Mouse (Mus musculus) brain, embryonic 18.5 days (tissue): Measurements from ENCODE around the gene Wdr93.
A peak's percentile ranks its signal among the peaks of the same experiment; 100 is the strongest.

Source experiments
- DNase-seq: peaks from one replicate; pipeline ENCODE4 v3.0.0-alpha.2; 2012; ENCODE audit warnings: low read depth, low spot score

Gene Wdr93

DNA sequence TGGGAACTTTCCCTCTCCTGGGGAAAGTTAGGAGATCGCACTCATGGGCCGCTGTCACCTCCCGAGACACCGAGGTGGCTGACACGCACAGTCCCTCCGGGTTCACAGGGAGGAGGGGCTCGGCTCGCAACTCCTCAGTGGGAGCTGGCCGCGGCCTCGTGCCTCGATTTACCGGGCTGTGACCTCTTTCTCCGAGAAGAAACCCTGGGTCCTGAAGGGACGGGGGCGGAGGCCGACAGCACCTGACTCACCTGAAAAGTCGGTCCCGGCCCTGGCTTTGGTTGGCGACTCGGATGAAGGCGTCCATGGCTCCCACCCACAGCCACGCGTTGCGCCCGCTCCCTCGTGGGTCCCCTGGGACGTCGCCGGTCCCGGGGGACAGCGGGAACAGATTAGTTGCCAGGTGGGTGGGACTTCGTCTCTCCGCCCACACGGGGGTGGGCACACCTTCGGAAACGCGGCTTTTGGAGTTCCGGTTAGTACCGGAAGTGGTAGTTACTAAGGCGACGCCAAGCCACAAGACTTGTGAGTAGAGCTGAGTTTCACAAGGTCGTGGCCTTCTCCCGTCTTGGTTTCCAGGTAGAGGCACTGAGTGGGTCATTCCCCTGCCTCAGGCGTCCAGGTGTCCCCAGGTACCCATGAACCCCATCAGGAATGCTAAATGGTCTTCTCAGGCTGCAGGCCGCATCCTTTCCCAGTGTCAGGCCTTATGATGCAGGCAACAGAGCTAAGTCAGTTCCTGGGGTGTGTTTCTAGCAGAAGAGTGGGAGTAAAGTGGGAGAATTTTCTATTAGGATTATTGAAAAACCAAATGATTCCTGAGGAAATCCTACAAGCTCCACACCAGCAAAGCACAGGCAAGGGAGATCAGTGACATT, at the start of gene Wdr93, which contains the start of gene Pex11a:
Wdr93 (plus strand) TSS at position 505 of the 878 bp plus-strand sequence.
Pex11a (minus strand) TSS at position 473 of the 878 bp plus-strand sequence.
- peak; percentile 54 for DNase-seq

DNA sequence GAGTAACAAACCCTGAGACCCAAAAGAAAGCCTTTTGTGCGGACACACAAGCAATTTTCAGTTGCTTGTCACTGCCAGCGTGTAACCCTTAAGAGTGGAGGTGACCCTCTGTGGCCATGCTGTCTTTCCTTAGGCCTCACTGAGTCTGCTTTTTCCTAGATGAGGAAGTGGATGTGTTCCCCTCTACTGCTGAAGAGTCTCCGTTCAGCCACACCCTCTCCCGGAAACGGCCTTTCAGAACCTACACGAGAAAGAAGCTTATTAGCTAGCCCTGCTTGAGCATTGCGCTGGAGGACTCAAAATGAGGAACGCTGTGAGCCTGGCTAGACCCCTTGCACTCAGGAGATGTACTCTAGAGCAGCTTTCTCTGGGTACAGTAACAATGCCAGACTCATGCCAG, 46.5 kb upstream of the Wdr93 start:
- DNase-seq: no peak

DNA sequence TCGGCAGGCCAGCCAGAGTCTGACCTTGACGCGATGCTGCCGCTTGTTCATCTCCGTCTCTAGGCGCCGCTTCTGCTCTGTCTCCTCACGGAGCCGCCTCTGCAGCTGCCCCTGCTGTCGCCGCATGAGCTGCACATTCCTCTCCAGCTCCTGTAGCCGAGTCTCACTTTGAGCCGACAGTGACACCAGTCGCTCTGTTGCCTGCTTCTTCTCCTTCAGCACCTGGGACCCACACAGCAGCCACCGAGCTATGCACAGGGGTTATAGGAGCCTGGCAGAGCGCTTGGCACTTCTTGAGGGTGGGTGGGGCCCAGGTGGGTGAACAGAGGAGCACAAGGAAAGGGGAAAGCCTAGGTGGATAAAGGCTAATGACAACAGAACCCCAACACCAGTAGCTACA, 40.2 kb upstream of the Wdr93 start:
- no peak for DNase-seq

DNA sequence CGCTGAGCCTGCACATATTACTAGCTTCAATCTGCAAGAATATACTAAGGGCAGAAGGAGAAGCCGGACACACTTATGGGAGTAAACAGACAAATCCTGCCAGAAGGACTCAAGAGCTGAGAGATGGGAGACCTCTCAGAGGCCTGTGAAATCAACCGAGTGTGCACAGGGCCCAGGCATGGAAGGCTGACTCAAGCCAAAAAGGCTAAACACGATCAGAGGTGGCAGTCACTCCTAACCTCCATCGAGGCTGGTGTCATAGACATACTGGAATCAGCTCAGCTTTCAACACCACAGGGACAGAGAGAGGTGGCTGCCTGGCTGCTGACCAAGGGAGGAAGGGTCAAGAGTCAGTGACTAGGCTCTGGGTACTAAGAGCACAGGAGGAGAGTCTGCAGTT, 37.8 kb upstream of the Wdr93 start:
- DNase-seq: no peak

DNA sequence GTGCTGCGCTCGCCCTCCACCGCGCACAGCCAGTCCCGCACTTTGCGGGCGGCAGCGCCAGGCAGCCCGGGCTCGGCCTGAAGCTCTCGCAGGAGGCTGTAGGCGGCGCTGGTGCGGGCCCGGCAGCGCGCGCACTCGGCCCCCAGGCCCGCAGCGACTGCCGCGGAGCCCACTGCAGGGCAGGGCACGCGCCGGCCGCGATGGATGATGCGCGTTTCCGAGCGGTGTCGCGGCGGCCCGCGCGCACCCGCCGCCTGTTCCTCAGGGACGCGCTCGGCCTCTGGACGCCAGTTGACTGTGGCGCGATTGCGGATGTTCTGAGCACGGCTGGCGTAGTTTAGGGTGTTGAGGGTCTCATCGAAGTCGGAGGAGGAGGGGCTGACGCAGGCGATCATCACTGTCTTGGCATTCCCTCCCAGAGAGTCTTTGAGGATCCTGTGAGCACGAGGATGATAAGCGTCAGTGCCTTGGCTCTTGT, 32.8 kb upstream of the Wdr93 start:
- DNase-seq: peak; percentile 45

DNA sequence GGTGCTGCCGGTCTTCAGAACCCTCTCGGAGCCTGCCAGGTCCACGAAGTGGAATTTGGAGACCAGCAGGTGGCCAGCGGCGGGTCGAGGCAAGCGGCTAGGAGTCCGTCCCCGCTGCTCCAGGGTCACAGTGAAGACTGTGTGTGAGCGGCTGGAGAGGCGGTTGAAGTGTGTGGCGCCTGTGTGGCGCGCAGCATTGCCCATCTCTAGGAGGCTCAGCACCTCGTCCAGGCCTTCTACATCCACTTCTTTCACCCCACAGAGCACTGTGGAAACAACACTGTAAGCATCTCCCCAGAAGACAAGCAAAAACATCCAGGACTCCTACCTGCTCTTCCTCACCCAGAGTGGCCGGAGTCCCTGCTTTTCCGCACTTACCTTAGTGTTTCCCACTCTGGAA, 32.1 kb upstream of the Wdr93 start:
- no peak for DNase-seq

DNA sequence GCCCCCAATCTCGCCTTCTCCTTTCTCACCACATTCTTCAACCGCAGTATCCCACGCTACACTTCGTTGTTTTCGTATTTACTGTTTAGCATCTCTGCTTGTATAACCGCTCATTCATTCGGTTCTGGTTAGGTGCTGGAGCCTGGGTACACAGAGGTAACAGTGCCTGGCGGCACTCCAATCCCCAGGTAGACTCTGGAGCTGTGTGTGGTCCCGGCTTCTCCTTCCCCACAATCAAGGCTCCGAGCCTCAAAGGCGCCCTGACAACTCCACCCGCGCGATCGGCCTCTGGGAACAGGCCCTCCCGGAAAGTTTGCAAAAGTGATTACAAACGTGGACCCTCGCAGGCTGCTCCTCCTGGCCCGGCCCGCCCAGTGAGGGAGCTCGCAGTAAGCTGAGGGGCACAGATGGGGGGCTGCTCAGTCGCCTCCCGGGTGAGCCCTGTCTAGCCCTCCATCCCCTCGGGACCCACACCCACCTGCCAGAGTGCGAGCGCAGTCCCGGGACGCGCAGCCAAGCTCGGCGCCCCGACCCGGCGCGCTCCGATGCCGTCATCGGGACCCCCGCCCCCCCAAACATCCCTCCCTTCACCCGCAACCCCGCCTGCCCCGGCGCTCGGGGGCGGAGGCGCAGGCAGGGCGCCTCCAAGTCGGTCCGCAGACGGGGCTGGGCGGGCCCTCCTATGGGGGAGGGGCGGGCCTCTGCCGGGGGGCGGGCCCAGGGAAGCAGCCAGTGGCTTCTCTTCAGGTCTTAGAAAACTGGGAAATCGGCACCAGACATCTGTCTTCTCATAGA, 27.6 kb upstream of the Wdr93 start, which contains the start of gene Kif7:
Kif7 (minus strand) TSS at position 534 of the 795 bp plus-strand sequence.
- peak; percentile 55 for DNase-seq

DNA sequence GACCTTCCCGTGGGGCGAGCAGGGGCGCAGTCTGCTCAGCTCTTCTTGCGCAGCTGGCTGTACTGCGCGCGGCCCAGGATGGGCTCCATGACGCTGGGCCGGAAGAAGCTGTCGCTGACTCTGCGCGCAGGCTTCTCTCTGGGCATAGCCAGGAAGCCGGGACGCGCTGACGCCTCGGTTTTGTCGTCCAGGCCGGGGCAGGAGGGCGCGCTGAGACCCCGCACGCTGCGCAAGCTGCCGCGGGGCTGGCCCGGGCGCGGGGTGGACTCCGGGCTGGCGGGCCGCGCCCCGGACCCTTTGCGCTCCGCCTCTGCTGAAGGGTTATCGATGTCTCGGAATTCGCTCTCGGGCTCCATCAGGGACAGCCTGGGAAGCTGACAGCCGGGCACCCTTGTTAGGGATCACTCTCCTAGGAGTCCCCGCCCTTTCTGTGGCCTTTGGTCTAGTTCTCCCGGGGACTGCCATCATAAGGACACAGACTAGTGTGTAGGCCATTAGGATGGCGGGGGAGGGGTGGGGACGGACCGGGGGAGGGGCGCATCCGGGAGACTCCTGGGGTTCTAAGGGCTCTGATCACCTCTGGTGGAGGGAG, 21.5 kb upstream of the Wdr93 start:
- DNase-seq: no peak

DNA sequence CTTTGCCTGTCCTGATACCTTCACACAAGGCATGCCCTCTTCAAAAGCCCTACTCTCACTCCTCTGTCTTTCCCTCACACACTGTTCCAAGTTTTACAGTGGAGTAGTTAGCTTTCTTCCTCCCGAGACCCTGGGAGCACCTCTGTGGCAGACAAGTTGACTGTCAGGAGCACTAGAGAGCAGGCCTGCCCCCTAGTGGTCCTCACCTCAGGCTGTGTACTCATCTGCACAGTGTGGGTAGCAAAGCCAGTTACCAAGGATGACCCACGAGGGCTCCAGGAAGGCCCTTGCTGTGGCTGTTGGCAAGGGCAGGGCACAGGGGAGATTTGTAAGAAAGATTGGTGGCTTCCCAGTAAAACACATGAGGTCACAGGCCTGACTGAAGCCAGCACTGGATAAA, 15.9 kb upstream of the Wdr93 start:
- DNase-seq: no peak

DNA sequence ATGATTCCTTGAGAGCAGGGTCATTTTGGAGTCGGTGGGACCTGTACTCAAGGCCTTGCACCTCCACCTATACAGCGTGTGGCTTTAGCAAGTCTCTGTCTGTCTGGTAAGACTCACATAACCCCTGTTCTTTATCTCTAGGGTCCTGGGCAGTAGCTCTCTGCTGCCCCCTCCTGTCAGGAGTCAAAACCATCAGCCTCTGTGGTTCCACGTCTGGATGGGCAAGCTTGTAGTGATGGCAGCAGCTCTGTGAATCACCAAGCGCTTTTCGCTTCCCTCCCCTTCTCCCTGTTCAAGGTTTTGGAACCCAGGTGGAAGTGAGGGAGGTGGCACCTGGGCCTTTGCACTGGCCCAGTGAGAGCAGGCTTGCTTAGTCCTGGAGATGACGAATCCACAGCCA, 14.7 kb upstream of the Wdr93 start:
- no peak for DNase-seq

DNA sequence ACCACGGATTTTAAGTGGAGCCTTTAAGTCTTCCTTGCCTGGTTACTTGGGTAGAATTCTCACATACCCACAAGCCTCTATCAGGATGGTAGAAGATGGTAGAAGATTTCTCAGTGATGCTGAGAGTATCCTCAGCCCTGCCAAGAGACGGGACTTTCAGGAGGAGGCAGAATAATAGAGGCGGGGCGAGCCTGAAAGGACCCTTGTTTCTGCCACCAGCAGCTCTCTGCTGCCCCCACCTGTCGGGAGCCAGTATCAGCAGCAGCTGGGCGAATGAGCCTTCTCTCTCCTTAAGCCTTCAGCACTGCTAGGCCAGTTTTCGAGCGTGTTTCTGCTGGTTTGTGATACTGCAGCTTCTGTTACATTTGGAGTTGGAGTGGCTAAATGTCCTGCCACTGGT, 13.8 kb upstream of the Wdr93 start:
- DNase-seq: no peak

DNA sequence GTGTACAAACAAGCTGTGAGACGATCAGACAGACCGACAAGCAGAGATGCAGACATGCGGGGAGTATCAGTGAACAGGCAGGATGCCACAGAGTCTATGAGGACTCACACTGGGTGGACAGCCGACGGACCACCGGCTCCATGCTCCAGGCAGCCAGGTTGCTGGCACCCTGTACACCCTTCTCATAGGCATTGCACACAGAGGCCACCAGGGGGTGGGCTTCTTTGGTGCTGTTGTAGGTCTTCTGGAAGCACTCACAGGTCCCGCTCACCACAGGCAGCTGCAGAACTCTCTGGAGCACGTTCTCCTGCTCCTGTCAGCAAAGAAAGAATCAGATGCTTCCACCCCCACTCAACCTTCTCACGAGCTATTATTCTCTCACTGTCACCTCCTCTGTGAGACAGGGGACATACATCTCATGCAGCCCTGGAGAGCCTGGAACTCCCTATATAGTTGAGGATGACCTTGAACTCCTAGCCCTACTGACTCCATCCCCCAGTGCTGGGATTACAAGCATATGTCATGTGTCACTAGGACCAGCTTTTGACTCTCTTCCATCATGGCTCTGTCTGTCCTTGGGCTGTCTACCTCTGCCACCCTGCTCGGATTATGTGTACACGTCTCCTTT, 13.1 kb upstream of the Wdr93 start:
- no peak for DNase-seq

DNA sequence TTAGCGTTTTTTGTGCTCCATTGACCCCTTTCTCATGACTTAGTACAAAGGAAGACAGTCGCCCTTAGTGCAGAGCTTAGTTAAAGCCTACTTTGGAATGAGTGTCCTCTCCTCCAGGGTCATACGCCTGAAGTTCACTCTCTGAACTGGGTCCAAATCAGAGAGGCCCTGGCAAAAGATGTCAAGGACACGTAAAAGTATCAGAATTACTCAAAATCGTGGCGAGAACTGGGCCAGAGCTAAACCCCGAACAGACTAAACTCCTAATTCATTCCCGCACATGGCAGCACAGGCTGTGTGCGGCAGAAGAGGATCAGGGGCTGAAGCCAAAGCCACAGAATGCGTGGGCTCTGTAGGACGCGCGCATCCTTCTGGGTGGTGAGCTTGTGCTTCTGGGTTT, 11.5 kb upstream of the Wdr93 start:
- no peak for DNase-seq

DNA sequence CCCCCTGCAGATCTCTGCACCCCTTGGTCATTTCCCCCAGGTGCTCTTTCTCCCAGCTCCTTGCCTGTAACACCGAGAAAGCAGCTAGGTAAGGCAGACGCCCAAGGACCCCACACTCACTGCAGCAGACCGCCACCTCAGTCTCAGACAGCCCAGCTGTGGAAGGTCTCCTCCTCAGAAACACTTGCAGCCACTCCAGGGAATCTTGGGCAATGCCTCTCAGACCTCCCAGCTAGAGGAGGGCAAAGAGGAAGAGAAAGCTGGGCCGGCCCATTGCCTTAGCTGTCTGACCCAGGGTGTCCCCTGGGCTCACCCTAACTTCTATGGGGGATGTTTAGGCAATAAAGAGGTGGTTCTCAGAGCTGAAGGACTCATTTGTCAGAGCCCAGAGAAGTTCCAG, 10.3 kb upstream of the Wdr93 start, which contains the start of gene Plin1:
Plin1 (minus strand) TSS at position 282 of the 400 bp plus-strand sequence.
- no peak for DNase-seq

DNA sequence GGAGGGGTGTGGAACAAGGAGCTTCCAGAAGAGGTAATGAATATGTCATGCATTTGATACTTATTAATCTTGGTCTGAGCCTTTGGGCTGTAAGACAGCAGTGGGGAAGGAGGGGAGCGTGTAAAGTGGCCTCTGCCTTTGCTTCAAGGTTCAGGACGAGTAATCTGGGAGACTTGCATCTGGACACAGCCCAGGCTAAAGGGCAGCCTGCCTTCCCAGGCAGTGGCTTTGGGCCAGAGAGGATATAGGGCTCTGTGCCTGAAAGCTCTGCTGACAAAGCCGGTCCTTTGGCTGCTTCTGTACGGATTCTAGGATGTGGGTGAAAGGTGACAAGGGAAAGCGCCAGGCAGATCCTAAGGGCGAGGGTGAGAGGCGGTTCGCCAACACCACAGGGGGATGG, 8.4 kb upstream of the Wdr93 start:
- no peak for DNase-seq

DNA sequence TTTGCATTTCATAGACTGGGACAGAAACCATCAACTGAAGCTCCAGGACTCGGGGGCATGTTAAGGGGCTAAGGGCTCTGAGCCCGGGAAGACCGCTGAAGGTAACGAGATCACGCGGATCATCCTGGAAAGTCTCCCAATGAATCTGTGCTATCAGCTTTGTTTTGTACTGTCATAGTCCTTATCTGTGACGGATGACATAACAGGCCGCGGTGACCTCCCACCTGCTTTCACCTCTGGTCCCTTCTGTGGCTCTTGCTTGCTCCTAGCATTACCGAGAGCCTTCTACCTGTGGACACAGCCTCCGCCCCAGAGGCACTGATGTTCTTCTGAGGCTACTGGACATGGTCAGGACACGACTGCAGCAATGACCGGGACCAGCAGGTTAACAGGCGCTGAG, 6.5 kb upstream of the Wdr93 start:
- DNase-seq: no peak

DNA sequence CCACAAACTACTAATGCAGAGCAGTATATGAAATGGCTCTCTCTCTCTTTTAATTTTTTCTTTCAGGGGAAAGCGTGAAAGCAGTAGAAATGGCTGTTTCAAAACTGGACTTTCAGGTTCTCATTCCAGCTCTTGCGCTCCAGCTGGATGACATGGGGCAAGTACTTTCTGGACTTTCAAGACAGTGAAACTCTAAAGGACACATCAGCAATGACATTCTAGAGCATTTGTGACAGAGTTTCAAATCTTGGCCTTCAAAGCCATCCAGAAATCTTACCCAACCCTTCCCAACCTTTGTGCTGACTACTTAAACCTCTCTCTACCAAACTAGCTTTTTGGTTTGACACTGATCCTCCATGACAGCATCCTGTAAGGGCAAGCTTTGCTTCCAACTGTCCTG, 4.0 kb upstream of the Wdr93 start:
- DNase-seq: no peak

DNA sequence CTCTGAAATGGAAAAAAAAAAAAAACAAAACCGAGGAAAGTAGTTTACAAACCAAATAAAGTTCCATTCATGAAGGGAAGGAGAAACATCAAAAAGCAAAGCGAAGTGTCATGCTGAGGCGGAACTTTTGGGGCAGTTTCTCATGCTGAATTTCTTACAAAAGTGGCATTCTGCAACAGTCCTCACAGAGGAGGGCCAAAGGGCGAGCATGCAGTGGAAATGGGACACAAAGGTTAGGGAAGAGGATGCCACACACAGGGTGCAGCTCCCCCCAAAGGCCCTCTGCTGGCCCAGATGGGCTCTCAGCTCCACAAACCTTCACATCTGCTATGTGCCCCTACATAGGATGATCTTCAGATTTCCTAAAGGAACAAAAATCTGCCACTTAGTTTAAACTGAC, 2.7 kb upstream of the Wdr93 start:
- no peak for DNase-seq

DNA sequence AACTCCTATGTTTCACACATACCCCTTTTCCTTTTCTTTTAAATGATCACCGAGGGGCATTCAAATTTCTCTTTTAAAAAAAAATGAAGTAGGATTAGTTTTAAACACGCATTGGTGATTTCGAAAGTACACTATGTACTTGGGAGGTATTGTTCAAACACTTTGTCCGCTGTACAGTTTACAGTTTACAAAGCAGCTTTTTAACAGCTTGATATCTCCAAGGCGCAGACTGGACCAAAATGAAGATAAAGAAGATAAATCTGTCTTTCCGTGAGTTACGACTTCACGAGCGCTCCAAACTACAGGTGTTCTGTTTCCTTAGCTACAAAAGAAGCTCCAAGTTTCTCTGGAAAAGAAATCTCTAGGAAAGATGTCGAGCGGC, 695 bp upstream of the Wdr93 start:
- DNase-seq: no peak

DNA sequence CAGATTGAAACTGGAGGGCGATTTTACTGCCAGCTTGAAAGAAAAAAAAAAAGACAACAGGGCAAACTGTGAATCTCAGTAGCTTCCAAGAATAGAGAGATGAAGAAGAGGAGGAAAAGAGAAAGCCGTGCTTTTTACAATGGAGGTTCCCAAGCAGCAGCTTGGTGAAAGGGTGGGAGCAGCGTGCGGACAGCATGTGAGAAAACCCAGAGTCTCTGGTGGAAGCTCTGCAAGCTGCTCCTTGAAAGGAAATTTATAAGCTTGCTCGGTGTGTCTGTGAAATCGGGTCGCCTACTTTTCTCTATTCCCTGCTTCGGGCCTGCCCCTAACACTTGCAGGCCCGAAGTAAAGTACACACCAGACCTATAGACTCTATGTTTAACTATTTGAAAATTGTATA, 1.1 kb downstream of the Wdr93 start:
- no peak for DNase-seq

DNA sequence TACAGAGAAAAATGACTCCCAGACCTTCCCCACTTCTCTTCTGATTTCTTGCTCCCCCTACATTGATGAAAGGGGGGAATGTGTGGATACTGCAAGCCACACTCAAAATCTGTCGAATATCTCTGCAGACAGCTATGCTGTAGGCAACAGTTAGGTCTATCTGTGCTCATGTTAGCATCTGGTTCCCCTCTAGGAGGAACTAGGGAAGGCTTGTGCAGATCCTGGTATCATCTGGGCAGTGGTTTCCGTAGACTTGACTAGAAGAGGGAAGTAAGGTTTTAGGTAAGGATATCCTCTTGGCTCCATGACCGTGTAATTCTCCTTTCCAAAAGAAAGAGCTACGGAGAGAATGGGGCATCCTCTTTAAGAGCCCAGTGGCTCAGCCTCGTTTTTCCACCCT, 1.6 kb downstream of the Wdr93 start:
- no peak for DNase-seq

DNA sequence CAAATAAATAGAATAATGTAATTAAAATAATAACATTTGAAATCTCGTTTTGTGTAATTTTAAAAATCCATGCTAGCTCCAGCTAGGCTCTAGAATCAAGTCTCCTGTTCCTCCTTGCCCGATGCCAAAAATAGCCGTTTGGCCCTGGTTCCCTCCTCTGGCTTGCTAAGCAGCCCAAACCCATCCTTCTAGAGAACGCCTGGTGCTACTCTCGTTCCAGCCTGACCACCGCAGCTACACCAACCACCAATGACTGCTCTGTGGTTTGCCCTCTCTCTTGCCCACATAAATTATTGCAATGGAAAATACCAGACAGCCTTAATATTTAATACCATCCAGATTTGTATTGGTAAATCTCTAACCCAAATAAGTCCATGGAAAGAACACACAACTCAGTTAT, 4.7 kb downstream of the Wdr93 start:
- no peak for DNase-seq
